Mouse (Mus musculus): Measurements from ENCODE around the gene Aco1. TPM values are rescaled to one million over a fixed set of nuclear protein-coding genes. Genes with fewer than 3 reads are reported as not detected.

The Aco1 gene
- polyA plus RNA-seq, 1 experiment: 35.5 TPM

- Histone ChIP-seq H3K27me3 (ENCODE audit: control insufficient read depth, insufficient read depth, insufficient read length) (no peaks in the 10 kb centered on the region), H3K79me2 (ENCODE audit: control insufficient read depth, insufficient read depth) (peaks cover 85% of the 10 kb centered on the region), H3K4me3 (no peak overlapping the region), H3ac (ENCODE audit: control insufficient read depth, insufficient read length) (no peak overlapping the region), H3K36me3 (ENCODE audit: control insufficient read depth, insufficient read depth) (peaks cover 7% of the 10 kb centered on the region), H3K4me2 (ENCODE audit: low read depth) (no peak overlapping the region)
- TF ChIP-seq MYOD1 (IDR thresholded peaks at IDR 0.05; ENCODE audit: control insufficient read depth in 1 of 3, insufficient read length in 2 of 3, low read depth in 2 of 3): no peak
- no peak for TF ChIP-seq MAX (IDR thresholded peaks at IDR 0.05; ENCODE audit: low read depth)
- TF ChIP-seq TCF12 (IDR thresholded peaks at IDR 0.05; ENCODE audit: insufficient read depth, poor library complexity, severe bottlenecking): no peak
- no peak for TF ChIP-seq CEBPB (IDR thresholded peaks at IDR 0.05; ENCODE audit: insufficient read depth, poor library complexity, severe bottlenecking)
- TF ChIP-seq POLR2AphosphoS2 (IDR thresholded peaks at IDR 0.05; ENCODE audit: insufficient read length, low read depth): no peak
- TF ChIP-seq SRF (IDR thresholded peaks at IDR 0.05; ENCODE audit: control insufficient read depth, insufficient read length, low read depth): no peak
- no peak for TF ChIP-seq TCF3 (IDR thresholded peaks at IDR 0.05; ENCODE audit: insufficient read length, low read depth)
- no peak for TF ChIP-seq REST (IDR thresholded peaks at IDR 0.05; ENCODE audit: insufficient read depth, insufficient read length)
- TF ChIP-seq POLR2A (IDR thresholded peaks at IDR 0.05; ENCODE audit: insufficient read length, low read depth): no peak
Observed at GRCm38 (mm10) chr4:40150046-40150445, 7.2 kb downstream of the Aco1 start.

GRCm38 (mm10) chr4:40152771-40153170 lies 9.9 kb downstream of the Aco1 start:
- Histone ChIP-seq H3K4me3 (no peak overlapping the region), H3K36me3 (ENCODE audit: control insufficient read depth, insufficient read depth) (no peaks in the 10 kb centered on the region), H3K27me3 (ENCODE audit: control insufficient read depth, insufficient read depth, insufficient read length) (no peaks in the 10 kb centered on the region), H3K79me2 (ENCODE audit: control insufficient read depth, insufficient read depth) (peaks cover 66% of the 10 kb centered on the region), H3K4me2 (ENCODE audit: low read depth) (no peak overlapping the region), H3ac (ENCODE audit: control insufficient read depth, insufficient read length) (no peak overlapping the region)
- TF ChIP-seq TCF3 (IDR thresholded peaks at IDR 0.05; ENCODE audit: insufficient read length, low read depth) (no peak), CEBPB (IDR thresholded peaks at IDR 0.05; ENCODE audit: insufficient read depth, poor library complexity, severe bottlenecking) (no peak), E2F4 (IDR thresholded peaks at IDR 0.05; ENCODE audit: insufficient read depth) (no peak), POLR2A (IDR thresholded peaks at IDR 0.05; ENCODE audit: insufficient read length, low read depth) (no peak), MYOD1 (IDR thresholded peaks at IDR 0.05; ENCODE audit: control insufficient read depth in 1 of 3, insufficient read length in 2 of 3, low read depth in 2 of 3) (no peak), SRF (IDR thresholded peaks at IDR 0.05; ENCODE audit: control insufficient read depth, insufficient read length, low read depth) (no peak), REST (IDR thresholded peaks at IDR 0.05; ENCODE audit: insufficient read depth, insufficient read length) (no peak), TCF12 (IDR thresholded peaks at IDR 0.05; ENCODE audit: insufficient read depth, poor library complexity, severe bottlenecking) (no peak), POLR2AphosphoS2 (IDR thresholded peaks at IDR 0.05; ENCODE audit: insufficient read length, low read depth) (no peak), USF1 (IDR thresholded peaks at IDR 0.05; ENCODE audit: low read depth) (no peak), MAX (IDR thresholded peaks at IDR 0.05; ENCODE audit: low read depth) (no peak), MYOG (IDR thresholded peaks at IDR 0.05; ENCODE audit: control insufficient read depth in 1 of 3, insufficient read depth in 1 of 3, insufficient read length in 2 of 3, low read depth in 2 of 3) (no peak)

- no peak overlapping the region for H3K4me2 ChIP-seq (ENCODE audit: low read depth)
- no peak overlapping the region for H3K4me3 ChIP-seq
- H3K36me3 ChIP-seq (ENCODE audit: control insufficient read depth, insufficient read depth): no peaks in the 10 kb centered on the region
- H3K27me3 ChIP-seq (ENCODE audit: control insufficient read depth, insufficient read depth, insufficient read length): no peaks in the 10 kb centered on the region
- H3ac ChIP-seq (ENCODE audit: control insufficient read depth, insufficient read length): no peak overlapping the region
- peaks cover 59% of the 10 kb centered on the region for H3K79me2 ChIP-seq (ENCODE audit: control insufficient read depth, insufficient read depth)
- TF ChIP-seq E2F4 (IDR thresholded peaks at IDR 0.05; ENCODE audit: insufficient read depth) (no peak), TCF3 (IDR thresholded peaks at IDR 0.05; ENCODE audit: insufficient read length, low read depth) (no peak), MYOD1 (IDR thresholded peaks at IDR 0.05; ENCODE audit: control insufficient read depth in 1 of 3, insufficient read length in 2 of 3, low read depth in 2 of 3) (no peak), REST (IDR thresholded peaks at IDR 0.05; ENCODE audit: insufficient read depth, insufficient read length) (no peak), MYOG (IDR thresholded peaks at IDR 0.05; ENCODE audit: control insufficient read depth in 1 of 3, insufficient read depth in 1 of 3, insufficient read length in 2 of 3, low read depth in 2 of 3) (no peak), SRF (IDR thresholded peaks at IDR 0.05; ENCODE audit: control insufficient read depth, insufficient read length, low read depth) (no peak), MAX (IDR thresholded peaks at IDR 0.05; ENCODE audit: low read depth) (no peak), POLR2AphosphoS2 (IDR thresholded peaks at IDR 0.05; ENCODE audit: insufficient read length, low read depth) (no peak), USF1 (IDR thresholded peaks at IDR 0.05; ENCODE audit: low read depth) (no peak), TCF12 (IDR thresholded peaks at IDR 0.05; ENCODE audit: insufficient read depth, poor library complexity, severe bottlenecking) (no peak), POLR2A (IDR thresholded peaks at IDR 0.05; ENCODE audit: insufficient read length, low read depth) (no peak), CEBPB (IDR thresholded peaks at IDR 0.05; ENCODE audit: insufficient read depth, poor library complexity, severe bottlenecking) (no peak)
Observed at GRCm38 (mm10) chr4:40153500-40153899, 10.6 kb downstream of the Aco1 start.

GRCm38 (mm10) chr4:40154751-40155150 lies 11.9 kb downstream of the Aco1 start:
- TF ChIP-seq USF1 (IDR thresholded peaks at IDR 0.05; ENCODE audit: low read depth): no peak
- TF ChIP-seq E2F4 (IDR thresholded peaks at IDR 0.05; ENCODE audit: insufficient read depth): no peak
- Histone ChIP-seq H3K4me2 (ENCODE audit: low read depth) (no peak overlapping the region), H3K27me3 (ENCODE audit: control insufficient read depth, insufficient read depth, insufficient read length) (no peaks in the 10 kb centered on the region), H3K4me3 (no peak overlapping the region), H3K79me2 (ENCODE audit: control insufficient read depth, insufficient read depth) (peaks cover 46% of the 10 kb centered on the region), H3K36me3 (ENCODE audit: control insufficient read depth, insufficient read depth) (no peaks in the 10 kb centered on the region), H3ac (ENCODE audit: control insufficient read depth, insufficient read length) (no peak overlapping the region)

GRCm38 (mm10) chr4:40155467-40155999 lies 12.7 kb downstream of the Aco1 start:
- TF ChIP-seq TCF12 (IDR thresholded peaks at IDR 0.05; ENCODE audit: insufficient read depth, poor library complexity, severe bottlenecking) (no peak), CEBPB (IDR thresholded peaks at IDR 0.05; ENCODE audit: insufficient read depth, poor library complexity, severe bottlenecking) (no peak), MYOD1 (IDR thresholded peaks at IDR 0.05; ENCODE audit: control insufficient read depth in 1 of 3, insufficient read length in 2 of 3, low read depth in 2 of 3) (no peak), POLR2AphosphoS2 (IDR thresholded peaks at IDR 0.05; ENCODE audit: insufficient read length, low read depth) (no peak), MYOG (IDR thresholded peaks at IDR 0.05; ENCODE audit: control insufficient read depth in 1 of 3, insufficient read depth in 1 of 3, insufficient read length in 2 of 3, low read depth in 2 of 3) (no peak), MAX (IDR thresholded peaks at IDR 0.05; ENCODE audit: low read depth) (no peak), TCF3 (IDR thresholded peaks at IDR 0.05; ENCODE audit: insufficient read length, low read depth) (no peak), POLR2A (IDR thresholded peaks at IDR 0.05; ENCODE audit: insufficient read length, low read depth) (no peak), USF1 (IDR thresholded peaks at IDR 0.05; ENCODE audit: low read depth) (no peak), E2F4 (IDR thresholded peaks at IDR 0.05; ENCODE audit: insufficient read depth) (no peak), SRF (IDR thresholded peaks at IDR 0.05; ENCODE audit: control insufficient read depth, insufficient read length, low read depth) (no peak), REST (IDR thresholded peaks at IDR 0.05; ENCODE audit: insufficient read depth, insufficient read length) (no peak)
- no peaks in the 10 kb centered on the region for H3K27me3 ChIP-seq (ENCODE audit: control insufficient read depth, insufficient read depth, insufficient read length)
- peaks cover 39% of the 10 kb centered on the region for H3K79me2 ChIP-seq (ENCODE audit: control insufficient read depth, insufficient read depth)
- H3K36me3 ChIP-seq (ENCODE audit: control insufficient read depth, insufficient read depth): no peaks in the 10 kb centered on the region
- H3K4me2 ChIP-seq (ENCODE audit: low read depth): no peak overlapping the region
- no peak overlapping the region for H3ac ChIP-seq (ENCODE audit: control insufficient read depth, insufficient read length)
- no peak overlapping the region for H3K4me3 ChIP-seq
